Mouse (Mus musculus) heart, embryonic 11.5 days (tissue): ENCODE measurements around the gene Borcs5. TPM values are rescaled to one million over a fixed set of nuclear protein-coding genes. Genes with fewer than 3 reads are reported as not detected.

ENCODE experiments used
- ATAC-seq: fragments of 200-750 bp; cut with Nextera tagmentation; replicated peaks from 2 replicates; pipeline ENCODE4 v1.8.0; 2017; ENCODE audit warnings: moderate library complexity; ENCODE audit not compliant: insufficient number of reproducible peaks, low FRiP score, low TSS enrichment
- H3K27ac ChIP-seq: fragments of 300-500 bp; sonication (generic); 2 replicates; pipeline ENCODE4 v1.5.1; 2014; ENCODE audit warnings: mild to moderate bottlenecking, low read depth, low read length
- H3K27me3 ChIP-seq: fragments of 300-500 bp; sonication (generic); 2 replicates; pipeline ENCODE4 v1.6.1; 2014; ENCODE audit warnings: mild to moderate bottlenecking, low read length, mixed read lengths; ENCODE audit not compliant: control insufficient read depth, insufficient read depth
- H3K36me3 ChIP-seq: fragments of 300-500 bp; sonication (generic); 2 replicates; pipeline ENCODE4 v1.6.1; 2014; ENCODE audit warnings: mild to moderate bottlenecking, low read length, moderate library complexity, mixed read lengths; ENCODE audit not compliant: control insufficient read depth, insufficient read depth
- H3K4me1 ChIP-seq: fragments of 300-500 bp; sonication (generic); 2 replicates; pipeline ENCODE4 v1.6.1; 2014; ENCODE audit warnings: low read length; ENCODE audit not compliant: control insufficient read depth, insufficient read depth
- H3K4me2 ChIP-seq: fragments of 300-500 bp; sonication (generic); 2 replicates; pipeline ENCODE4 v1.6.1; 2014; ENCODE audit warnings: mild to moderate bottlenecking, moderate library complexity
- H3K4me3 ChIP-seq: fragments of 300-500 bp; sonication (generic); 2 replicates; pipeline ENCODE4 v1.5.1; 2014; ENCODE audit warnings: low read depth, low read length
- H3K9ac ChIP-seq: fragments of 300-500 bp; sonication (generic); 2 replicates; pipeline ENCODE4 v1.6.1; 2014; ENCODE audit warnings: mild to moderate bottlenecking, low read depth, low read length, moderate library complexity
- H3K9me3 ChIP-seq: fragments of 300-500 bp; sonication (generic); replicated peaks from 2 replicates; pipeline ENCODE4 v1.6.1; 2016; ENCODE audit warnings: low read length; ENCODE audit not compliant: control insufficient read depth
- WGBS: fragments of 180-500 bp; shearing (Covaris S2); extraction: QIAGEN DNeasy Blood & Tissue Kit; methylation state at CpG from one replicate; pipeline ENCODE4 v1.1.7; 2014; ENCODE audit not compliant: insufficient replicate concordance; 5-methylcytosine and 5-hydroxymethylcytosine counted together
- polyA plus RNA-seq: library from polyadenylated mRNA; unstranded; fragments of >200 nt; fragmentation: Nextera tagmentation; extraction: Ambion mirVana; gene quantifications from 2 replicates; pipeline ENCODE4 v1.2.1, GENCODE M21; 2014

The Borcs5 gene
- polyA plus RNA-seq, 1 experiment from 2014 or later, result 16.0 TPM

DNA sequence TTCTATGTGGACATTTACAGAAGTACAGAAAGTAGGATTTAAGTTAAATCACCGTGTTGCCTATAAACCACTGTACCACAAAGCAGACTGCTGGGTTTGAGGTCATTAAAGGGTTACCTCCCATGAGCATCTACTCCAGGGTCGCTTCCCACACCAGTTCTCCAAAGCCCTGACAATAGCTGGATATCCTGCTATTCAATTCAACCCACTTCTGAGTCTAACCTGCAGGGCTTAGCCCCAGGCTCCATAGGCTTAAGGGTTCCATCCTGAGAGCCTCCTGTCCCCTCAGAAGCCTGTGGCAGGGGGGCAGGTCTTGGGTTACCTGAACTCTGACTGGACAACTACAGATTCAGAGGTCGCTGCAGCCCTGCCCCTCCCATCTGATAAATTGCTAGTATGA is 19.2 kb upstream of the Borcs5 start:
- Histone ChIP-seq H3K27me3 (no peaks in the 10 kb centered on the region), H3K4me2 (no peak overlapping the region), H3K36me3 (no peaks in the 10 kb centered on the region), H3K4me3 (no peak overlapping the region), H3K27ac (no peak overlapping the region), H3K4me1 (peaks cover under 1% of the 10 kb centered on the region; the same call in 1 of the 2 replicates), H3K9me3 (no peaks in the 10 kb centered on the region), H3K9ac (no peak overlapping the region)
- 67% methylated on average over 3 of the region's 3 CpGs for WGBS
- ATAC-seq, result no peak

DNA sequence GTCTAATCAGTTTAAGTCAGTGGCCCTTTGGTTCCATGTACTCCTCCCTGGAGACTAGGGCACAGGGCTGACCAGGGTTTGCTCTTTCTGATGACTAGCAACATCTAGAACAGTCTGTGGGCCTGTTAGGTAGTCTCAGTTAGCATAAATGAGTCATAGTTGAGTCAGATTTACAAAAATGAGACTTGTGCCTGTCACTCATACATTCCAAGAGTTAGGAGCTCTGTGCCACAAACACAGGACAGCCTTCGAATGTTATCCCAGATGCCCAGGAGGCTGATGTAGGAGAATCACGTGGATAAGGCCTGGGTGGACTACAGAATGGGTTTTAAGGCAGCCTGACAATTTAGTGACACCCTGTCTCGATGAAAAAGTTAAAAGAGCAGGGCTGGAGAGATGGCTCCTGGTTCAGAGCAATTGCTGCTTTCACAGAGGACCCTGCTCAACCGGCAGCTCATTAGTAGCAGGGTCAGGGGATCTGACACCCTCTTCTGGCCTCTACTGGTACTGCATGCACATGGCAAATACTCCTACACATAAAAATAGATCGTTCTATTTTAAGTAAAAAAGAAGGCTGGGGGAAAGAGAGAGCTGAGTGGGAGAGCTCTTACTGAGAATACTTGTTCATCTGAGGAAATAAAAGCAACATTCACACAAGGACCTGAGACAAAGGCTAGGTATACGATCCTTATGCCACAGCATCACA is 18.3 kb upstream of the Borcs5 start:
- Histone ChIP-seq H3K9ac (no peak overlapping the region), H3K4me3 (no peak overlapping the region), H3K9me3 (no peaks in the 10 kb centered on the region), H3K4me2 (no peak overlapping the region), H3K27me3 (no peaks in the 10 kb centered on the region), H3K36me3 (no peaks in the 10 kb centered on the region), H3K4me1 (no peaks in the 10 kb centered on the region), H3K27ac (no peak overlapping the region)
- WGBS, result 62% methylated on average over 6 of the region's 6 CpGs
- no peak for ATAC-seq

DNA sequence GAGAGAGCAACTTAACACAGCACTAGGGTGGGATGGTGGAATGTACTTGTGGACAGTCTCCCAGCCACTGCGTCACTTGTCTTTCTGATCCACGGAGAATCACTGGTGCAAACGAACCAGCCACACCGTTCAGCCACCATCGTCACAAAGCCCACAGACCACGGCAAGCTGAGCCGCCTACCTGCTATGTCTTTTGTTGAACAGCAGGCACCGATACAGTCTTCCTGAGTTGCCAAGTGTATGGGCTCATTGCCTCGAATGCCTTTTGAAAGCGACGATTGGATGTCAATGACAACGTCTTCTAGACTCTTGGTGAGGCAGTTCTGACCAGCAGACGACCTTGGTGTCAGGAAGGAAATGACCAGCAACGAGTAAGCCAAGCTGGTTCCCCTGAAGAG is 17.8 kb upstream of the Borcs5 start:
- Histone ChIP-seq H3K9ac (no peak overlapping the region), H3K4me2 (no peak overlapping the region), H3K4me3 (no peak overlapping the region), H3K9me3 (no peaks in the 10 kb centered on the region), H3K4me1 (no peaks in the 10 kb centered on the region), H3K27me3 (no peaks in the 10 kb centered on the region), H3K36me3 (no peaks in the 10 kb centered on the region), H3K27ac (no peak overlapping the region)
- WGBS, result 64% methylated on average over 14 of the region's 14 CpGs
- ATAC-seq, result no peak

DNA sequence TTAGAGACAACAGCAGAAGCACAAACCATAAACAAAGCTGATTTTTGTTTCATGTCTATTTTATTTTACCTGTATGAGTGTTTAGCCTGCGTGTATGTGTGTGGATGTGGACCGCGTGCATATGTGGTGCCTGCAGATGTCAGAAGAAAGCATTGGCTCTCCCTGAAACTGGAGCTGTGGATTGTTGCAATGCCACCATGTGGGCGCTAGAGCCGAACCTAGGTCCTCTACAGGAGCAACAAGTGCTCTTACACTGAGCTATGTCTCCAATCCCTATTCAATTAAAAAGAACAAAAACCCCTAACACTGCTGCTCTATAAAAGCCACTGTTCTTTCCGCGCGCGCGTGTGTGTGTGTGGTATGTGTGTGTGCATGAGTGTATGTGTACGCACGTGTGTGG is 13.9 kb upstream of the Borcs5 start:
- no peak for ATAC-seq
- no peaks in the 10 kb centered on the region for H3K36me3 ChIP-seq
- H3K9me3 ChIP-seq, result no peaks in the 10 kb centered on the region
- H3K27ac ChIP-seq, result no peak overlapping the region
- no peak overlapping the region for H3K9ac ChIP-seq
- H3K4me3 ChIP-seq, result no peak overlapping the region
- H3K4me2 ChIP-seq, result no peak overlapping the region
- no peaks in the 10 kb centered on the region for H3K4me1 ChIP-seq
- H3K27me3 ChIP-seq, result no peaks in the 10 kb centered on the region
- 69% methylated on average over 12 of the region's 12 CpGs for WGBS

DNA sequence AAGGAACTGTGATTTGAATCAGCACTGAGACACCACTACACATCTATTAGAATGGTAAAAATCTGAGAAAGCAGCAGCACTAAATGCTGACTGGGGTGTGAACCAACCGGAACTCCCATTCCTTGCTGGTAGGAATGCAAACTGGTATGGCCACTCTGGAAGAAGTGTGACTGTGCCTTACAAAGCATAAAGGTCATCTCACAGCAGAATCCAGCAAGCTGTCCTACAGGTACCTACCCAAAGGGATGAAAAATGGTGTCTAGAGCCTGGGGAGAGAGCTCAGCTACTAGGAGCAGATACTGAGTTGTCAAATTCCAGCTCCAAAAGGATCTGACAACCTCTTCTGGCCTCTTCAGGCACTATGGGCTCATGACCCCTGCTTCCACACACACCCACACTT is 12.7 kb upstream of the Borcs5 start:
- Histone ChIP-seq H3K9me3 (no peaks in the 10 kb centered on the region), H3K4me3 (no peak overlapping the region), H3K4me2 (no peak overlapping the region), H3K27ac (no peak overlapping the region), H3K4me1 (no peaks in the 10 kb centered on the region), H3K36me3 (no peaks in the 10 kb centered on the region), H3K27me3 (no peaks in the 10 kb centered on the region), H3K9ac (no peak overlapping the region)
- no peak for ATAC-seq
- 82% methylated on average over 1 of the region's 1 CpGs for WGBS

DNA sequence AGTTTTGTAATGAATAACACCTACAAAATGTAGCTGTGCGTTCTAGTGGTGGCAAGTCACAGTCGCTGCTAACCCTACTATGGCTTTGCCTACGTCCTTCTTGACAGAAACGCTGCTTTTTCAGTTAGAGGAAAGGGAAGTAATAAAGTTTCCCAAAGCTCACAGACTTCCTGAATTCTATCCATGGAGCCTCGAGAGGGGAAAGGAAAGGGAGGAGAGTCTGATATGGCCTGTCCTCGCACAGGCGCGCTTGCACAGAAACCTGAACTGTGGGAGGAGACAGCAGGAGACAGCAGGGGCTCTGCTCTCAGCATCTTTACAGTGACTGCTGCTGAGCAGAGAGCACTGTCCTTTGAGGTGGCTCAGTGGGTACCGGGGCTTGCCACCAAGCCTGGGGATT is 8.9 kb upstream of the Borcs5 start:
- H3K9ac ChIP-seq, result no peak overlapping the region
- no peak overlapping the region for H3K4me2 ChIP-seq
- no peaks in the 10 kb centered on the region for H3K27me3 ChIP-seq
- 58% methylated on average over 9 of the region's 9 CpGs for WGBS
- 0 out of 2 replicates have a peak, but pooled peaks cover 5% of the 10 kb centered on the region for H3K4me1 ChIP-seq
- no peak overlapping the region for H3K27ac ChIP-seq
- H3K4me3 ChIP-seq, result no peak overlapping the region
- no peaks in the 10 kb centered on the region for H3K36me3 ChIP-seq
- 0 out of 2 replicates have a peak, but pooled peaks have one; percentile 37 for ATAC-seq
- no peaks in the 10 kb centered on the region for H3K9me3 ChIP-seq

DNA sequence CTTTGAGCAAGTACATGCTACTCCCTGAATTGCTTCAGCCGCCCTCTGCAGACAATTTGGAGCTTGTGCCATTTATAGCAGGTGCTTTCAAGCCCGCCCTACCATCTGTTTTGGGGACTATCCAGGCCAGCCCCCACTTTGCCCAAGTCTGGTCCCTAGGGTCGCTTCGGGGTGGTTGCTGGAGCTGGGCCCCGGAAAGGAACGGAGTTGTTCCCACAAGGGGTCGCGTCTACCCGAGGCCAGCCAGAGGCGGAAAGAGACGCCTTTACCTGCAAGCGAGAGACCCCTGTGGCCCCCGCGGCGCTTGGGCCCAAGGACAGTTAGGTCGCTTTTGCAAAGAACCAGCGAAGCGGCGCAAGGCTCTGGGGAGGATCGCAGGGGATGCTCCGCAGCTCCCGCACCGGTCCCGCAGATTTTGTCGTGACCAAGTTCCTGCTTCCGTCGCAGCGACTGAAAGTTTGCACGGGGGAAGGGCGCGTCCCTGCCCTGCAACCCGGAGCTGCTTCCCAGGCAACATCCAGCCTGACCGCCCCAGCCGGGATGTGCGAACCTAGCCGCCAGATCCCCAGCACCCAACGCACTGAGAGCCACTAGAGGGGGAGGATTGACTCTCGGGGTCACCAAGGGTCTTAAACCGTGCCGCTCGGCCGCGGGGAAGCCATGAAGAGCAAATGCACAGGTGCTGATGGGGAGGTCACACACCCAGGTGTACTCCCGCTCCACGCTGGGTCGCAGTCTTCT is 7.2 kb upstream of the Borcs5 start, which contains the start of gene Mansc1:
TSS of gene Mansc1 (minus strand) at position 542 of the 741 bp plus-strand sequence.
- Histone ChIP-seq H3K9ac (peak within 1 kb of the TSS; percentile 77), H3K27me3 (no peaks in the 10 kb centered on the region), H3K4me3 (peak within 1 kb of the TSS; percentile 70), H3K36me3 (no peaks in the 10 kb centered on the region), H3K27ac (0 out of 2 replicates have a peak within 1 kb of the TSS, but pooled peaks have one; percentile 2), H3K9me3 (no peaks in the 10 kb centered on the region), H3K4me2 (peak within 1 kb of the TSS; percentile 91), H3K4me1 (0 out of 2 replicates have a peak, but pooled peaks cover 5% of the 10 kb centered on the region)
- ATAC-seq, result peak; percentile 52
- 2% methylated on average over 46 of the region's 46 CpGs for WGBS

DNA sequence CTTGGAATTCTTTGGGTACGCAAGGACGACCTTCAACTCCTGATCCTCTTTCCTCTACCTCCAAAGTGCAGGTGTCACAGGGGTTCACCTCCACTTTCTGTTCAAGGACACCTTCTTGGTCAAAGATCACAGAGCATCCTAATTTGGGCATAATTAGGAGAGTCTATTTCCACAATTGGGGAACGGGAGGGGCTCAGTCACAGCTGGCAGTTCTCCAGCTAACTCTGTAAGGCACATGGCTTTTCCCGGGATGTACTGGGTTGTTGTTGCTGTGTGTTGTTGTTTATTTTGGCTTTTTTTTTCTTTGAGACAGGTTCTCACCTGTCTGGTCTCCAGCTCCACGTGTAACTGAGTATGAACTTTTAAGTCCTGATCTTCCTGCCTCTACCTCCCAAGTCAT is 6.6 kb upstream of the Borcs5 start:
- ATAC-seq, result no peak
- WGBS, result 39% methylated on average over 5 of the region's 5 CpGs
- 0 out of 2 replicates have a peak, but pooled peaks cover 5% of the 10 kb centered on the region for H3K4me1 ChIP-seq
- peak overlapping the region; percentile 91 for H3K4me2 ChIP-seq
- H3K9me3 ChIP-seq, result no peaks in the 10 kb centered on the region
- H3K27ac ChIP-seq, result 0 out of 2 replicates have a peak overlapping the region, but pooled peaks have one; percentile 2
- no peaks in the 10 kb centered on the region for H3K27me3 ChIP-seq
- peak overlapping the region; percentile 77 for H3K9ac ChIP-seq
- H3K36me3 ChIP-seq, result no peaks in the 10 kb centered on the region
- peak overlapping the region; percentile 70 for H3K4me3 ChIP-seq
